Mouse (Mus musculus) CH12F3 (cell line): ENCODE data around the gene Lrrc74a.

Experiments used
- in situ Hi-C: fragments of 300-500 bp; cut with MboI; formaldehyde crosslinking; loops from 2 replicates; pipeline ENCODE4 v1.14.3; 2020; ENCODE audit warnings: low sequenced_read_pairs

Lrrc74a gene

GRCm38 (mm10) chr12:86801148-86802004 is 67.2 kb downstream of the Lrrc74a start:
- in situ Hi-C loops, result no loop called here

GRCm38 (mm10) chr12:86802005-86802671 is 68.0 kb downstream of the Lrrc74a start:
- in situ Hi-C loops, result no loop called here

GRCm38 (mm10) chr12:86802899-86803298 is 68.7 kb downstream of the Lrrc74a start:
- in situ Hi-C loops, result no loop called here

- in situ Hi-C loops, result no loop called here
These were observed 69.6 kb downstream of the Lrrc74a start for GRCm38 (mm10) chr12:86803651-86804307.

GRCm38 (mm10) chr12:86804308-86804700 is 70.1 kb downstream of the Lrrc74a start:
- in situ Hi-C loops, result no loop called here

- in situ Hi-C loops, result no loop called here
These were observed 70.7 kb downstream of the Lrrc74a start for GRCm38 (mm10) chr12:86804857-86805256.

GRCm38 (mm10) chr12:86805315-86805714 is 71.1 kb downstream of the Lrrc74a start:
- in situ Hi-C loops, result no loop called here

- in situ Hi-C loops, result no loop called here
These were observed 72.1 kb downstream of the Lrrc74a start for GRCm38 (mm10) chr12:86806031-86806922.

GRCm38 (mm10) chr12:86806923-86807794 is 73.0 kb downstream of the Lrrc74a start:
- in situ Hi-C loops, result no loop called here

- in situ Hi-C loops, result no loop called here
These were observed 73.6 kb downstream of the Lrrc74a start for GRCm38 (mm10) chr12:86807795-86808128.

- in situ Hi-C loops, result no loop called here
These were observed 74.7 kb downstream of the Lrrc74a start for GRCm38 (mm10) chr12:86808856-86809255.

GRCm38 (mm10) chr12:86810040-86810439 is 75.9 kb downstream of the Lrrc74a start:
- in situ Hi-C loops, result no loop called here

- in situ Hi-C loops, result no loop called here
These were observed 76.7 kb downstream of the Lrrc74a start for GRCm38 (mm10) chr12:86810725-86811444.

- in situ Hi-C loops, result no loop called here
These were observed 78.6 kb downstream of the Lrrc74a start for GRCm38 (mm10) chr12:86812782-86813181.
